Mouse (Mus musculus): Measurements from ENCODE around the gene Numb.

GRCm38 (mm10) chr12:83950493-83950839 is 28.7 kb upstream of the Numb start, which contains the start of gene Riox1:
- no peak for TF ChIP-seq CTCF (IDR thresholded peaks at IDR 0.05; ENCODE audit: low read depth, low read length)
- no peak for TF ChIP-seq POLR2AphosphoS5 (IDR thresholded peaks at IDR 0.05; ENCODE audit: insufficient replicate concordance, low read depth, low read length)
- TF ChIP-seq GATA1 (IDR thresholded peaks at IDR 0.05; ENCODE audit: borderline replicate concordance, low read length) = no peak
- TF ChIP-seq TAL1 (conservative IDR thresholded peaks at IDR 0.05; ENCODE audit: low read depth, low read length) = no peak
- no peak for TF ChIP-seq GATA2 (IDR thresholded peaks at IDR 0.05; ENCODE audit: borderline replicate concordance, low read depth, low read length)
